Mouse (Mus musculus): Measurements from ENCODE around the gene Renbp.

The Renbp gene

DNA sequence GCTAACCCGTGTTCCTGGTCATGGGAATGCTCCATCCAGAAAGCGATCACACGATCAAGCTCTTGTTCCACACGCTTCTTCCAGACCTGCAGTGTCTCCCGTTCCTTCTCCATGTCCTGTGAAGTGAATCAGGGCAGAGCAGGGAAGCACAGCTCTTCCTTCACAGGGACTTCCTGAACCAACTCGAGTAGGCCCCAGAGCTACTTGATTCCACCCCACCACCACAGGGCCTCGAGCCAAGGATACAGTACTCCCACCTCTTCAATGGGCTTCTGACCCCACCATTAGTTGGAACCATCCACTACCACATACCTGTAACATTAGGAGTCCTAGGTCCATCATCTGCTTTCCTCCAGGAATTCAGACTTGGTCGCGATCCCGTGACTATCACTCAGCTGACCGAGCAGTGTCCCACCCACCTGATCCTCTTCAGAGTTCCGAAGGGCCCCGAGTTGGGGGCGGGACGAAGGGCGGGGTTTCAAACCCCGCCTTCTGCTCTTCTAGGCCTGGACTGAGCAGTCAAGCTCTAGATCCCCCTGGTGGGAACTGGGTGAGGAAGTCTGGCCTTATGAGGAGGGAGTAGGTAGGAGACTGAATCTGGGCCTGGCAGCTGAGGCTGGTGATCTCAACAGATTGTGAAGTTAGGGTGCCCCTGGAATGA is at the start of gene Renbp:
Gene Renbp (minus strand): TSS at position 449 of the 661 bp plus-strand sequence.
- Histone ChIP-seq H3K36me3 (ENCODE audit: control insufficient read depth, insufficient read depth, low read length, poor library complexity, severe bottlenecking) (no peaks in the 10 kb centered on the region), H3K27me3 (ENCODE audit: control insufficient read depth, insufficient read depth, low read length, poor library complexity, severe bottlenecking) (no peaks in the 10 kb centered on the region)
- DNase-seq (ENCODE audit: low read depth, low spot score) = peak; percentile 83

DNA sequence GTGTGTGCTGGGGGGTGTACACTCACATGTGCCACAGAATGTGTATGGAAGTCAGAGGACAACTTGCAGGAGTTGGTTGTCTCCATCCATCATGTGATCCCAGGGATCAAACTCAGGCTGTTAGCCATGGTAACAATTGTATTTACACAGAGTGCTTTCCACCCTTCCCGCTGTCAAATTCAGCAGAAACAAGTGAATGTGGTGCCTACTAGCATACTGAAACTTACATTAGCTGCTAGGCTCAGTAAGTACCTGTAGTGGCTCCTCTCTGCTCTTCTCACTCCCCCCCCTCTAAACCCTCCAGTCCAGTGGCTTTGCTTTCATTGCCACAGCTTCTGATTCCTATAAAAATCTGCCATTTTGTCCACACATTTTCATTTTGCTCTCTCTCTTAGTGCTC is 47.1 kb upstream of the Renbp start:
- Histone ChIP-seq H3K36me3 (ENCODE audit: control insufficient read depth, insufficient read depth, low read length, poor library complexity, severe bottlenecking) (no peaks in the 10 kb centered on the region), H3K27me3 (ENCODE audit: control insufficient read depth, insufficient read depth, low read length, poor library complexity, severe bottlenecking) (no peaks in the 10 kb centered on the region)
- no peak for DNase-seq (ENCODE audit: low read depth, low spot score)

DNA sequence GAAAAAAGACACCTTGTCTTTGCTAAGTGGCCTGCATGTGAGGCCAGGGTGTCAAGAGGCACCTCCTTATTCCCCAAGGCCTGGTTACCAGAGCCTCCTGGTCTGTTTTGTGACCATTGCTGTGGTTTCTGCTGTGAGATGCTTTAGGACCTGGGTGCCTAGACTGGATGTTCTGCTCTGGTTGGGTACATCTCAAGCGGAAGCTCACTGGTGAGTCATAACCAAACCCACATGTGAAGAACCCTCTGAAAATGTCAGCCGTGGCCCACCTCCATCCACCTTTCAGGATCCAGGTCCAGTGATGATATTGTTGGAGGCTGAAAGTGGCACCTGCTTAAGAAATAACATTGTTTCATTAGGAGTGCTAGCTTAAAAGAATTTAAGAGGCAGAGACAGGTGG is 45.6 kb upstream of the Renbp start:
- DNase-seq (ENCODE audit: low read depth, low spot score) = no peak
- H3K27me3 ChIP-seq (ENCODE audit: control insufficient read depth, insufficient read depth, low read length, poor library complexity, severe bottlenecking) = no peaks in the 10 kb centered on the region
- no peaks in the 10 kb centered on the region for H3K36me3 ChIP-seq (ENCODE audit: control insufficient read depth, insufficient read depth, low read length, poor library complexity, severe bottlenecking)

DNA sequence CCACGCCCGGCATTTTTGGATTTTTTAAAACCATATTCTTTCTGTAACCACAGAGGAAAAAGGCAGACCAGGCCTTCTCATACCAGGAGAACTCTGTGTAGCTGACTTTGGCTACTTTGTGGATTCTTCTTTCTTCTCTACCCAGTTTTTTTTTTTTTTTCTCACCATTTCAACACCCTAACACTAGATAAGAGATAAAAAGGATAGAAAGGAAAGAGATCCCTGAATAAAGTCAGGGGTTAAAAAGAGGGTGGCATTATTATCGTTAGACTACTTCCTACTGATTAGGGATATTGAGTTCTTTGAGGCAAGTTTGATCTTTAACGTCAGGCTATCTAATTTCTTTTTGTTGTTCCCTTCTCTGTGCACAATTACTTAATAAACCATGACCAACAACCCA is 42.1 kb upstream of the Renbp start:
- DNase-seq (ENCODE audit: low read depth, low spot score) = no peak
- H3K36me3 ChIP-seq (ENCODE audit: control insufficient read depth, insufficient read depth, low read length, poor library complexity, severe bottlenecking) = no peaks in the 10 kb centered on the region
- H3K27me3 ChIP-seq (ENCODE audit: control insufficient read depth, insufficient read depth, low read length, poor library complexity, severe bottlenecking) = no peaks in the 10 kb centered on the region

DNA sequence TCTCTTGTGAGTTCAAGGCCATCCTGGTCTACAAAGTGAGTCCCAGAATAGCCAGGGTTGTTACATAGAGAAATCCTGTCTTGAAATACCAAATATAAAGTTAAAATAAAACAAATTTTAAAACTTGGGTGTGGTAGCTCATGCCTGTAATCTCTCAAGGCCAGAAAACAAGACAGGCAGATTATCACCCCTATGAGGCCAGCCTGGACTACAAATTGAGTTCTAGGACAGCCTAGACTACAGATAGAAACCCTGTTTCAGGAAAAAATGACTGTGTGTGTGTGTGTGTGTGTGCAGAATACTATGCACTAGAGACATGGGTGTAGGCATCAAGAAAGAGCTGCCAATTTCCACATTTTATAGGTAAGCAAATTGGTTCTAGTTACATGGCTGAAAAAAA is 40.1 kb upstream of the Renbp start:
- no peaks in the 10 kb centered on the region for H3K36me3 ChIP-seq (ENCODE audit: control insufficient read depth, insufficient read depth, low read length, poor library complexity, severe bottlenecking)
- DNase-seq (ENCODE audit: low read depth, low spot score) = no peak
- H3K27me3 ChIP-seq (ENCODE audit: control insufficient read depth, insufficient read depth, low read length, poor library complexity, severe bottlenecking) = no peaks in the 10 kb centered on the region

DNA sequence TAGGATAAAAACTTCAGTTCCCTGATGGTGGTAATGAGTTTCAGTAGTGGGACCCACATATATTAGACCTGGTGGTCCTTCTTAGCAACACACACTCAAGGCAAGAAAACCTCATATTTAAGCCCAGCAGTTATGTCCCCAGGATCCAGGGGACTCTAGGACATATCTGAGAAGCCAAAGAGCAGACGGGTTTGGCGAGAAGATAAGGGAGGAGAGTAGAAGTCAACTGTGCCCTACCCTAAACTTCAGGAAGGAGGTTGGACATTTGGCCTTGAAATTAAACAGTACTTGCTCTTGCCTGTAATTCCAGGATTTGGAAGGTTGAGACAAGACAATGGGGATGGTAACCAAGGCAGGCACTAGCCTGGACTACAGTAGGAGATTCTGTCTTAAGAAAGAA is 39.1 kb upstream of the Renbp start:
- Histone ChIP-seq H3K27me3 (ENCODE audit: control insufficient read depth, insufficient read depth, low read length, poor library complexity, severe bottlenecking) (no peaks in the 10 kb centered on the region), H3K36me3 (ENCODE audit: control insufficient read depth, insufficient read depth, low read length, poor library complexity, severe bottlenecking) (no peaks in the 10 kb centered on the region)
- DNase-seq (ENCODE audit: low read depth, low spot score) = no peak

DNA sequence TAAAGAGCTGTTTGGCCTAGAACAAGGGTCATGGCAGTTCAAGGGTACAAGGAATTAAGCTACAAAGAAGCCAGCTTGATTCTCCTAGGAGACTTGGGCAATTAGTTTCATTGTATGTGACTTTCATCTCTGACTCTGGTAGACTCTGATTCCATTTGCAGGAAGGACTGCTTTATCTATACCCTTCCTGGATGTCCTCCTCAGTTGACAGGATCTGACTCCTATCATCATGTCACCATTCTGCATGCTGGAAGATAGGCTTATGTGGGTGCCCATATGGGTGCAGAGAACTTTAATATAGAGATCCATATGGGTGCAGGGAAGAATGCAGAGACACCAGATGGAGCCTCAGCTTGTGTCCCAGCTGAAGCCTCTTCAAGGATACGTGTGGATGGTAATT is 38.5 kb upstream of the Renbp start:
- DNase-seq (ENCODE audit: low read depth, low spot score) = no peak
- Histone ChIP-seq H3K36me3 (ENCODE audit: control insufficient read depth, insufficient read depth, low read length, poor library complexity, severe bottlenecking) (no peaks in the 10 kb centered on the region), H3K27me3 (ENCODE audit: control insufficient read depth, insufficient read depth, low read length, poor library complexity, severe bottlenecking) (no peaks in the 10 kb centered on the region)

DNA sequence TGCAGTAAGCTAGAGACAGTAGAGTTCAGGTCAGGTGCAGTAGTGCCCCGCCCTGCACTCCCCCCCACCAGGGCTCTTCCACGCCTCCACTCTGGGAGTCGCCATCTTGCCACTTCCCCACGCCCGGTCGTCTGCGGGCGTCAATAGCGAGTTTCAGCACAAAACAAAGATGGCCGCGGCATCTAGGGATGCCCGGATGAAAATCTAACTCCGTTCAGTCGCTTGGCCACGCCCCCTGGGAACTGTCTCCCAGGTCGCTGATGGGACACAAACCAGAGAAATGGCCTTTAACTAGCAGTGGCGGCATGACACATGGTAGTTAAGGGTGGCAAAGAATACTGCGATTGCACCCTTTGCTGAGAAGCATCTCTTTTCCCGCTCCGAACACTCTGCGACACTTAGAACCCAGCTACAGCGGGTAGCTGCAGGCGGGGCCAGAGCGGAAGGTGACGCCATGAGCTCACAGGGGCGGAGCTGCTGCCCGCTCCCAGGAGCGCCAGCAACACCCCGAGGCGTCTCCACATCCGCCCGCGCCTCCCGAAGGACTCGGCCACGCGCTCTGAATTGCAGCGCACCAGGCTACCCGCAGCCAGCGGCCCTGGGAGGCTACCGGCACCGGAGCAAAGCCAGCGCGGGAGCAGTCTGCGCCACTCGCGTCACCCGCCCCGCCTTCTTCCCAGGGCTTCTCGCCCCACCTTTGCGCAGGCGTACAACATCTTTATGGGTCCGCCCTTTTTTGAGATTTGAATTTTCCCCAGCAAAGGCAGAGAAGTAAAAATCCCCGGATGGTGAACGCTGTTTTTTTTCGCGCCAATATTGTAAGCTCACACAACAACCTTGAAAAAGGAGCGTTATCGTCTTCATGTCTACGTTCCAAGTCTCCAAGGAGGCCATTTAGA is 36.8 kb upstream of the Renbp start:
- H3K36me3 ChIP-seq (ENCODE audit: control insufficient read depth, insufficient read depth, low read length, poor library complexity, severe bottlenecking) = no peaks in the 10 kb centered on the region
- peak; percentile 92 for DNase-seq (ENCODE audit: low read depth, low spot score)
- no peaks in the 10 kb centered on the region for H3K27me3 ChIP-seq (ENCODE audit: control insufficient read depth, insufficient read depth, low read length, poor library complexity, severe bottlenecking)

DNA sequence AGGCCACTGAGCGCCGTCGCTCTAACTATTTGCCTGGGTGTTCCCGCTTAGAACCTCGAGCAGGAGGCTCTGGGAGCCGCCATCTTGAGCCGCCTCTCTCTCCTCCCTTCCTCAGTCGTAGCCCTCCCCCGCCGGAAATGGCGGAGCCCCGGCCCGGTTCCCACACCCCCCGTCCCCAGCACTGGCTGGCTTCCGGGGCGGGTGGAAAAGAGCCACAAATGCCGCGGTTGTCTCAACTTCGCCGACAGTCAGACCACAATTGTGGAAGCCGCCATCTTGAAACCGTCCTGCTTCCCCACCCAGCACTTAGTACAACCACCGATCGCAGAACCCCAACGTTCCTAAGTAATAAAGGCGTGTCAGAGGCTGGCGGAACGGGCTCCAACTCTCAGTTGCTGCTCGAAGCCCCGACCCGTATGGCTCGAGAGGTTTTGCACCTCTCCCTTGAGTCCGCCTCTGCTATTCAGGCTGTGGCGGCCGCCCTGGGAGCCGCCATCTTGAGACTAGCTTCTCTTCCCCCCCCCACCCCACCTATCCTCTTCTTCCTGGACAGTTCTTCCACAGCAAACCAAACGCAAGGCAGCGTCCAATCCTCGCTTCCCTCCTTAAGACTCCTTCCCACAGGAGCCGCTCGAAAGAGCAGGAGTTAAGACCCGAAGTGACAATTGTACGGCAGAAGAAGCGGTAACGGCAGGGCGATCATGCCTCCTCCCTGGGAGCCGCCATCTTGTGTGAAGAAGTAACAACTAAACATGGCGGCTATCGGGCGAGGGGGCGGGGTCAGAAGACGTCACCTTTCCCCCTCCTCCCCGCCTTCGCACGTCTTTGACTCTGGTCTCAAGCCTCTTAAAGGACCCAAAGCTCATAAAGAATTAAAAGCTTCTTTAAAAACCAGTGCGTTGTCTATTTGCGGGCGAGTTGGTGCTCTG is 35.9 kb upstream of the Renbp start, which contains the start of gene Hcfc1:
Gene Hcfc1 (minus strand): TSS at position 110 of the 929 bp plus-strand sequence.
- DNase-seq (ENCODE audit: low read depth, low spot score) = peak; percentile 90
- H3K36me3 ChIP-seq (ENCODE audit: control insufficient read depth, insufficient read depth, low read length, poor library complexity, severe bottlenecking) = no peaks in the 10 kb centered on the region
- no peaks in the 10 kb centered on the region for H3K27me3 ChIP-seq (ENCODE audit: control insufficient read depth, insufficient read depth, low read length, poor library complexity, severe bottlenecking)

DNA sequence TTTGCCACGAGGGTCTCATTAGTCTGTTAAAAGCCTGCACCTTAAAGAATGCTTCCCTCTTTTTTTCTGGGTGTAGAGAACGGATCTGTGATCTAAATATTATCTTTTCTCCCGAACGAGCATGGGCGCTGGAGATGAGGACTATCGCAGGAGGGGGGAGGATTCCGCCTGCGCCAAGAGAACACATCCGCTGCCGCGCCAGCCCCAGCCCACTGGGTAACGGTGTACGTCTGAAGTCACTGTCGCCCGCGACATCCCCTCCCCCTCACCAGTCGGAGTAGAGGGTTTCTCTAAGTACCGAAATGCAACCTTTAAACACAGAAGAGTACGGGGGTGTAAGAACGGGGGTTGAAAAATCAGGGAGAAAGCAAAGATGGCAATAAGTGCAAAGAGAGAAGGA is 34.7 kb upstream of the Renbp start:
- no peaks in the 10 kb centered on the region for H3K27me3 ChIP-seq (ENCODE audit: control insufficient read depth, insufficient read depth, low read length, poor library complexity, severe bottlenecking)
- peak; percentile 45 for DNase-seq (ENCODE audit: low read depth, low spot score)
- no peaks in the 10 kb centered on the region for H3K36me3 ChIP-seq (ENCODE audit: control insufficient read depth, insufficient read depth, low read length, poor library complexity, severe bottlenecking)

DNA sequence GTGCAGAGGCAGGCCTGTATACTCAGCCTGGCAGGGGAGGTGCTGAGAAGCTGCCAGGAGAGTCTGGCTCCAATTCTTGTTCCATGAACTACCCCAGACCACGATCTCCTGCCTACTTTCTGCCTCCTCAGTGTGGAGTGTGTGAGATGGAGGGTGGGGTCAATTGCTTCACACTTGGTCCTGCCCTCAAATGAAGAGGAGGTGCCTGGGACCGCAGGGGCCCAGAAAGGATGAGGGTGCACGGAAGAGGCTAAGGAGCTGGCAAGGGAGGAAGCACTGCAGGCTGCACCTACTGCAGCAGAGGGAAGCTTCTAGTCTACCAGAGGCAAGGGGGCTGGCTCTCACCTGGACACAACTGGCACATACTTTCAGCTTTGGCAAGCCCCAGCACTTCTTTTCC is 33.7 kb upstream of the Renbp start:
- Histone ChIP-seq H3K27me3 (ENCODE audit: control insufficient read depth, insufficient read depth, low read length, poor library complexity, severe bottlenecking) (no peaks in the 10 kb centered on the region), H3K36me3 (ENCODE audit: control insufficient read depth, insufficient read depth, low read length, poor library complexity, severe bottlenecking) (no peaks in the 10 kb centered on the region)
- no peak for DNase-seq (ENCODE audit: low read depth, low spot score)

DNA sequence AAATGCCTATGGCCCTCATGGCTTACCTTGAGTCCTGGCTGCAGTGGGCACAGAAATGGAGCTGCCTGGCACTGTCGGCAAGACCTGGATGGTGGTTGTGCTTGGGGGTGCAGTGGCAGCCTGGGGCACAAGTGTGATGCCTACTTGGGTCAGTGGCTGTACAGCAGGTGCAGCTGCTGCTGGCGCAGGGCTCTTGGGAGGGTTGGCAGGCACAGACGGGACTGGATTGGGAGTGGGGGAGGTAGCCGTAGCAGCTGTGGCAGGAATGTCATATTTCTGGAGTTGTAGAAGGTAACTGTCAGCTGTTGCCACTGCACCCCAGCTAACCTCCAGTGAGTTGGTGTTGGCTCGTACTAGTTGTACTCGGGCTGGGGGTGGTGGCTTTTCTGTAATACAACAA is 24.3 kb upstream of the Renbp start:
- no peak for DNase-seq (ENCODE audit: low read depth, low spot score)
- peaks cover 8% of the 10 kb centered on the region; the same call in 1 of the 2 replicates for H3K36me3 ChIP-seq (ENCODE audit: control insufficient read depth, insufficient read depth, low read length, poor library complexity, severe bottlenecking)
- H3K27me3 ChIP-seq (ENCODE audit: control insufficient read depth, insufficient read depth, low read length, poor library complexity, severe bottlenecking) = no peaks in the 10 kb centered on the region

DNA sequence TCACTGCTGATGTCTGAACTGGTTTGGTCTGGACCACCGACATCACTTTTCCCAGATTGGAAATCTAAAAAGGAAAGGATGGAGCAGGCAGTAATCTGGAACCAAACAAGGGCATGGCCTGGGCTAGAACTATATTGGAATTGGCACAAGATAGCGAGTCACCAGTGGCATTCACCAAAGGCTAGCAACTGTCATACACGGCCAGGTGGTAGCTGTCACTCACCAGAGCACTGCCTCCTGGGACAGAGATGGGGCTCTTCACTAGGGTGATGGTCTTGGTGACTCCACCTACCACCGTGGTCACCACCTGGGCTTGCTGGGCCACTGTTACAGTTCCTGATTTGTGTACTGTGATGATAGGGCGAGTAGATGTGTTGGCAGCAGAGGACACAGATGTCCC is 22.0 kb upstream of the Renbp start:
- Histone ChIP-seq H3K36me3 (ENCODE audit: control insufficient read depth, insufficient read depth, low read length, poor library complexity, severe bottlenecking) (peaks cover 10% of the 10 kb centered on the region), H3K27me3 (ENCODE audit: control insufficient read depth, insufficient read depth, low read length, poor library complexity, severe bottlenecking) (no peaks in the 10 kb centered on the region)
- DNase-seq (ENCODE audit: low read depth, low spot score) = no peak

DNA sequence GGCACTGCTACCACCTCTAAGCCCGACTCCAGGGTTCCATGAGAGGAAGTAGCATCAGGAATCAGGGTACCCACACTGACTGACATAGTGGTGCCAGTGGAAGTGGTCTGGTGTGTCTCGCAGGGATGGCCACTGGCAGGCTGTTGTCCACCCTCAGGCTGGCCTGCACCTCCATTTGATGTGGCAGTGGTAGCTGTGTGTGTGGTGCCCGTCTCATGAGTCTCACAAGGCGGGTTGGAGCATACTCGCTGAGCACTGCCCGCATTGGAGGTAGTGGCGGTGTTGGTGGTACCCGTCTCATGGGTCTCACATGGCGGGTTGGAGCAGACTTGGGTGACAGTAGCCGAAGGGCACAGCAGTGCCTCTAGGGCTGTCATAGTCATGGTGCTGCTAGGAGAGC is 18.7 kb upstream of the Renbp start:
- no peak for DNase-seq (ENCODE audit: low read depth, low spot score)
- H3K36me3 ChIP-seq (ENCODE audit: control insufficient read depth, insufficient read depth, low read length, poor library complexity, severe bottlenecking) = peaks cover 12% of the 10 kb centered on the region
- no peaks in the 10 kb centered on the region for H3K27me3 ChIP-seq (ENCODE audit: control insufficient read depth, insufficient read depth, low read length, poor library complexity, severe bottlenecking)
